Mouse (Mus musculus) layer of hippocampus, adult 9-11 months (tissue): ENCODE measurements around the gene Arhgap27.
"Not testable (repeated sequence)": the region's sequence is repeated elsewhere in the genome, so short reads cannot be mapped to it uniquely, and the experiment has no call there.

Experiments used
- DNase-seq: peaks from one replicate; pipeline ENCODE4 v3.0.0; 2022

The Arhgap27 gene

GRCm38 (mm10) chr11:103292152-103292889 is 71.2 kb downstream of the Arhgap27 start:
- DNase-seq, result no peak

DNA sequence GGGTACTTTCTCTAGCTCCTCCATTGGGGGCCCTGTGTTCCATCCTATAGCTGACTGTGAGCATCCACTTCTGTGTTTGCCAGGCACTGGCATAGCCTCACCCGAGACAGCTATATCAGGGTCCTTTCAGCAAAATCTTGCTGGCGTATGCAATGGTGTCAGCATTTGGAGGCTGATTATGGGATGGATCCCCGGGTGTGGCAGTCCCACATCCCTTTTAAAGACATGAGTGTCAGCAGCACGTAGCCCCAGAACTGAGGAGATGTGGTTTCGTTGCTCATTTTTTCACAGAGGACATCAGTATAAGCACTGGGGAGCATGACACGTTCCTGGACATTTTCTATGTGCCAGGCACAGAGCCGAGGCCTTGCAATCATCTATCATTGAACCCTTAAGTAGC is 72.7 kb downstream of the Arhgap27 start:
- not testable (repeated sequence) for DNase-seq

- no peak for DNase-seq
These were observed 75.1 kb downstream of the Arhgap27 start for GRCm38 (mm10) chr11:103288291-103288963.

DNA sequence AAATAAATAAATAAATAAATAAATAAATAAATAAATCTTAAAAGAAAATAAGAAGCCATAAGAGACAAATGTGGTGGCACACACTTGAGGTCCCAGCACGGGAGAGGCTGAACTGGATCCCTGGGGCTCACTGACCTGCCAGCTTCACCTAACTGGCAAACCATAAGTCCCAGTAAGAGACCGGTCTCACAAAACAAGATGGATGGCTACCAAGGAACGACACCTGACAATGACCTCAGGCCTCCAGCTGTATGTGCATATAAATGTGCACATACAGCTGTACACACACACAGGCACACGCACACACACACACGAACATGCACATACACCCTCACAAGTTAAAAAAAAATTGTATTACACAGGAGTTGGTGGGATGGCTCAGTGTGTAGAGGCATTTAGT is 76.6 kb downstream of the Arhgap27 start:
- DNase-seq, result no peak

DNA sequence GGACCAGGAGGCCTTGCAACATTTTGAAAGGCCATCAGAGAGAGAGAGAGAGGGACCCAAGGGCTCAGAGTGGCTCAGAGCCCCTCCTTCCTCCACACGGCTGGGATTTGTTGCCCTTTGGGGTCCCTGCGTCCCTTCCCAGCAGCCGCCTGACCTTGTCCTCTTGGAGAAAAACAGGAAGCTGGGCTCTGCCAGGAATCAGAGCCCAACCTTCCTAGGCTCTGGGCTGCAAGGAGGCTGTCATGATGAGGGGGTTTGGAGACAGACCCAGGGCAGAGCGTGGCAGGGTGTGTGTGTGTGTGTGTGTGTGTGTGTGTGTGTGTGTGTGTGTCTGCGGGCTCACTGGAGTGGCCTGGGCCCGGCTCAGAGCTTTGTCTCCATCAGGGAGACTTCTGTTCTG is 77.5 kb downstream of the Arhgap27 start:
- no peak for DNase-seq

DNA sequence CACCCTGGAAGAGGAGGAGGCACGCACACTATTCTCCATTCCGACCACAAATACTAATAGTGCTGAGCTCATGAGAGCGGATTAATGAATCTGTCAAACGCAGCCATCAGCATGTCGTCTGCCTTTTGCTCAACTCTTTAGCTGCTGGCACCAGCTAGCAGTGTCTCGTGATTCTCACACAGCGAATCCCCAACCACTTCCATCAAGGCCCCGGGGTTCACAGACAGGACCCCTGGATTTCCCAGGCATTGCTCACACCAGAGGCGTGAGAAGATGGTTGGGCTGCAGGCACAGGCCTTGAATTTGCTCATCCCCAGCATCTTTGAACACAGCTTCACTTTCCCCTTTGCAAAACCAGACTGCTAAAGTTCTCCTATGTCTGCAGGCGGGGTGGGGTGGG is 78.2 kb downstream of the Arhgap27 start:
- no peak for DNase-seq

- peak; percentile 56 for DNase-seq
These were observed 81.7 kb downstream of the Arhgap27 start for GRCm38 (mm10) chr11:103281784-103282183.
